Mouse (Mus musculus) heart, adult 2 months (tissue): Measurements from ENCODE around the gene Parvg.

Experiments used
- CTCF ChIP-seq: fragments of 200-600 bp; IDR thresholded peaks from 2 replicates; pipeline ENCODE4 v1.8.1; 2022; ENCODE audit warnings: antibody characterized with exemption, mild to moderate bottlenecking, moderate library complexity
- EP300 ChIP-seq: fragments of 200-500 bp; IDR thresholded peaks from 2 replicates; pipeline ENCODE4 v1.6.1; 2011; ENCODE audit warnings: low read depth, low read length, control low read depth; ENCODE audit not compliant: insufficient read depth

- TF ChIP-seq EP300 (no peak), CTCF (no peak)
Observed at GRCm38 (mm10) chr15:84336281-84336817, 12.5 kb downstream of the Parvg start.
